Mouse (Mus musculus) liver, embryonic 14.5 days (tissue): ENCODE results near the gene Ddx41. TPM values are rescaled to one million over a fixed set of nuclear protein-coding genes. Genes with fewer than 3 reads are reported as not detected.

Source experiments
- ATAC-seq: fragments of 200-750 bp; cut with Nextera tagmentation; 2 replicates; pipeline ENCODE4 v1.8.0; 2017; ENCODE audit warnings: moderate number of reproducible peaks, mild to moderate bottlenecking, moderate library complexity; ENCODE audit not compliant: insufficient read depth
- DNase-seq, 3 experiments: peaks; one replicate each; pipeline ENCODE4 v3.0.0-alpha.2; 2012 to 2013; ENCODE audit warnings: low read depth in 3 of 3, low spot score in 3 of 3
- H3K27ac ChIP-seq: fragments of 300-500 bp; sonication (generic); 2 replicates; pipeline ENCODE4 v1.5.1; 2014; ENCODE audit warnings: moderate library complexity, mild to moderate bottlenecking, control low read depth, inconsistent platforms
- H3K27me3 ChIP-seq: fragments of 300-500 bp; sonication (generic); 2 replicates; pipeline ENCODE4 v1.6.1; 2014; ENCODE audit warnings: mild to moderate bottlenecking, low read length, moderate library complexity; ENCODE audit not compliant: control insufficient read depth, insufficient read depth
- H3K36me3 ChIP-seq: fragments of 300-500 bp; sonication (generic); replicated peaks from 2 replicates; pipeline ENCODE4 v1.6.1; 2014; ENCODE audit warnings: low read depth; ENCODE audit not compliant: control insufficient read depth, insufficient read depth
- H3K4me1 ChIP-seq, 2 experiments: fragments of 200-500 bp in 1 of 2; fragments of 300-500 bp in 1 of 2; sonication (generic) in 1 of 2; replicated peaks; 2 replicates each; pipeline ENCODE4 v1.6.1; 2012 to 2014; ENCODE audit warnings: antibody characterized with exemption in 1 of 2, inconsistent platforms in 1 of 2, low read length in 1 of 2; ENCODE audit not compliant: control insufficient read depth in 2 of 2, insufficient read depth in 2 of 2
- H3K4me2 ChIP-seq: fragments of 300-500 bp; sonication (generic); 2 replicates; pipeline ENCODE4 v1.6.1; 2014; ENCODE audit warnings: low read depth, mild to moderate bottlenecking, control low read depth, moderate library complexity
- H3K4me3 ChIP-seq, 2 experiments: fragments of 200-500 bp in 1 of 2; fragments of 300-500 bp in 1 of 2; sonication (generic) in 1 of 2; 2 replicates each; pipeline ENCODE4 v1.5.1; 2012 to 2014; ENCODE audit warnings: low read depth in 2 of 2, low read length in 2 of 2, mild to moderate bottlenecking in 2 of 2, control low read depth in 1 of 2, inconsistent platforms in 1 of 2, moderate library complexity in 1 of 2; ENCODE audit not compliant: insufficient read depth in 1 of 2
- H3K9ac ChIP-seq: fragments of 300-500 bp; sonication (generic); replicated peaks from 2 replicates; pipeline ENCODE4 v1.6.1; 2014; ENCODE audit warnings: mild to moderate bottlenecking, control low read depth, moderate library complexity
- H3K9me3 ChIP-seq: fragments of 300-500 bp; sonication (generic); 2 replicates; pipeline ENCODE4 v1.6.1; 2016; ENCODE audit warnings: low read length, mixed read lengths; ENCODE audit not compliant: control insufficient read depth
- CTCF ChIP-seq: IDR thresholded peaks from 2 replicates; pipeline ENCODE4 v1.5.1; 2016; ENCODE audit warnings: antibody characterized with exemption, low read depth, control low read depth
- EP300 ChIP-seq: IDR thresholded peaks from 2 replicates; pipeline ENCODE4 v1.6.1; 2016; ENCODE audit warnings: antibody characterized with exemption, low read depth
- WGBS: fragments of 180-500 bp; shearing (Covaris S2); extraction: QIAGEN DNeasy Blood & Tissue Kit; methylation state at CpG from one replicate; pipeline ENCODE4 v1.1.7; 2014; ENCODE audit not compliant: insufficient replicate concordance; 5-methylcytosine and 5-hydroxymethylcytosine counted together
- polyA plus RNA-seq, 2 experiments: library from polyadenylated mRNA; depleted of rRNA in 1 of 2; stranded (reverse) in 1 of 2; unstranded in 1 of 2; fragments of >200 nt; fragmentation: Nextera tagmentation in 1 of 2; extraction: Ambion mirVana in 1 of 2; gene quantifications; 2 replicates each; pipeline versions ENCODE4 v1.2.1 to v1.2.3; 2012 to 2014

The Ddx41 gene
- polyA plus RNA-seq, 2 experiments = 23.6 to 29.4 TPM

DNA sequence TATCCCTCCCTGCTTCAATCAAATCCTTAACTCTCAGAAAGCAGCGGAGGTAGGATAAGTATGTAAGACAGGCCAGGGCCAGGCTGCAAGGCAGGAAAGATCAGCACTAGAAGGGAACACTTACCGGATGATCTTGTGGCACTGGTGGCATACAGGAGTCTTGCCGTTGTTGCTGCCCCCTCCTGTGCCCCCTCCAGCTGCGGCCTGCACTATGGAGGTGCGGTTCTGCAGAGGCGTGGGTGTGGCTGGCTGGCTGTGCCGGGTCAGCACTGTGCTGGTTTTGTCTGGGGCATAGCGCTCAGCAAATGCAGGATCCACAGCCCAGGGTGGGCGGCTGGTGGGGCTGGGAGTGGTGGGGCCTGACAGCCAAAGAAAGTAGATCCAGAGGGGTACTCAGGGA, 30.6 kb downstream of the Ddx41 start:
- no peak overlapping the region for H3K4me3 ChIP-seq
- no peak overlapping the region for H3K4me2 ChIP-seq
- H3K27me3 ChIP-seq = no peaks in the 10 kb centered on the region
- no peaks in the 10 kb centered on the region; the same call in 1 of the 2 replicates for H3K36me3 ChIP-seq
- no peak for DNase-seq
- no peak overlapping the region for H3K9ac ChIP-seq
- no peak for TF ChIP-seq CTCF
- H3K4me1 ChIP-seq = peaks cover 5 to 7% of the 10 kb centered on the region in 2 experiments
- H3K27ac ChIP-seq = no peak overlapping the region
- ATAC-seq = no peak
- no peaks in the 10 kb centered on the region for H3K9me3 ChIP-seq
- WGBS = 87% methylated on average over 9 of the region's 9 CpGs

DNA sequence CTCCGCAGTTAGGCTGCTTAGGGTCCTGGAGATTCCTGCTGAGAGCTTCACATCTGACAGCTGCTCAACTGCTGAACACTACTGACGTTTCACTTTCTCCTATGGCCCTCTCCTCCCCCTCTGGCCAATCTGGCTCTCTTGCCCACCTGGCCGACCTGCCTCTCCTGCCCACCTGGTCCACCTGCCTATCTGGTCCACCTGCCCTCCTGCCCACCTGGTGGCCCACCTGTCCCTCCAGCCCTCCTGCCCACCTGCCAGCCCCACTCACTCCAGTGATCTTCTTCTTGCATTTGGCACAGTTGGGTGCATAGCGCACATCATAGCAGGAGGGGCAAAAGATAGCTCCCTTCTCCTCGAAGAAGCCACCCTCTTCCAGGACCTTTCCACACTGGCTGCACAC, 32.1 kb downstream of the Ddx41 start:
- Histone ChIP-seq H3K27me3 (no peaks in the 10 kb centered on the region), H3K27ac (no peak overlapping the region), H3K9ac (no peak overlapping the region), H3K4me3 (no peak overlapping the region), H3K4me1 (no peaks in the 10 kb centered on the region), H3K36me3 (no peaks in the 10 kb centered on the region; the same call in 1 of the 2 replicates), H3K9me3 (no peaks in the 10 kb centered on the region), H3K4me2 (no peak overlapping the region)
- TF ChIP-seq CTCF = no peak
- TF ChIP-seq EP300 = no peak
- ATAC-seq = no peak
- no peak for DNase-seq
- 59% methylated on average over 5 of the region's 5 CpGs for WGBS

DNA sequence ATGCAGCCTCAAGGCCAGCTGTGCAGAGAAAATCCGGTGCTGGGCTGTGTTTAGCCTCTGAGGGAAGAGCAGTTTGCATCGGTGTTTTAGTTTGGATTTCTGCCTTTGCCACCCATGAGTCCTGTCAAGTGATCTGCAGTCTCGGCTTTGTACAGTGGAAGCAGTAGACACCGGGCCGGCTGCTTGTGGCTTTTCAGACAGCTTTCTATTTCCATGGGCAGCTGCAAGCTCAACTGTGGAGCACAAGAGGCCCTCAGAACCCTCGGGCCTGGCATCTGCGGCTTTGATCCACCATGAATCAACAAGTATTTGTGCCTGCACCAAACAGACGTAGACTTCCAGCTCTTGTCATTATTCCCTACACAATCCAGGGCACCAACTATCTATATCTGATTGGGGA, 34.1 kb downstream of the Ddx41 start:
- Histone ChIP-seq H3K9me3 (no peaks in the 10 kb centered on the region), H3K9ac (no peak overlapping the region), H3K36me3 (no peaks in the 10 kb centered on the region; the same call in 1 of the 2 replicates), H3K4me1 (no peaks in the 10 kb centered on the region), H3K4me3 (no peak overlapping the region), H3K27ac (no peak overlapping the region), H3K4me2 (no peak overlapping the region), H3K27me3 (no peaks in the 10 kb centered on the region)
- DNase-seq (no peak), ATAC-seq (no peak)
- 73% methylated on average over 8 of the region's 8 CpGs for WGBS
- TF ChIP-seq CTCF (no peak), EP300 (no peak)

DNA sequence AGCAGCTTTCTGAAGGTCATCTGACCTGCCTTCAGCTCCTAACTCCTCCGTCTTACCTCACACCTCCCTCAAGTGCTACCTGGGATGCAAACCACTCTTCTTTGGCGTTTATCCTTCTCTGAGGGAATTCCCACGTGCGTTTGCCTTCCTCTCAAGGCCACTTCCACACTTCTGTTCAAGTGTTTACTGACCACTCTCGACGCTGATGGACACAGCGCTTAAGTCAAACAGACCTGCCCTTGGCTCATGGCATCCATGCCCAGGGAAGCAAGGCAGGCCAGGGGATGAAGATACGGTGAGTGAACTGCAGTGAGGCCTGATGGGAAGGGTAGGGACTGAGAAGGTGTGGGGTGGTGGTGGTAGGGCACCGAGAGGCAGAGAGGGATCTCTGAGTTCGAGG, 35.9 kb downstream of the Ddx41 start:
- Histone ChIP-seq H3K4me1 (no peaks in the 10 kb centered on the region), H3K27ac (no peak overlapping the region), H3K9ac (no peak overlapping the region), H3K27me3 (no peaks in the 10 kb centered on the region), H3K9me3 (no peaks in the 10 kb centered on the region), H3K4me3 (no peak overlapping the region), H3K4me2 (no peak overlapping the region), H3K36me3 (no peaks in the 10 kb centered on the region)
- WGBS = 64% methylated on average over 10 of the region's 10 CpGs
- DNase-seq (no peak), ATAC-seq (no peak)
- TF ChIP-seq EP300 = no peak

DNA sequence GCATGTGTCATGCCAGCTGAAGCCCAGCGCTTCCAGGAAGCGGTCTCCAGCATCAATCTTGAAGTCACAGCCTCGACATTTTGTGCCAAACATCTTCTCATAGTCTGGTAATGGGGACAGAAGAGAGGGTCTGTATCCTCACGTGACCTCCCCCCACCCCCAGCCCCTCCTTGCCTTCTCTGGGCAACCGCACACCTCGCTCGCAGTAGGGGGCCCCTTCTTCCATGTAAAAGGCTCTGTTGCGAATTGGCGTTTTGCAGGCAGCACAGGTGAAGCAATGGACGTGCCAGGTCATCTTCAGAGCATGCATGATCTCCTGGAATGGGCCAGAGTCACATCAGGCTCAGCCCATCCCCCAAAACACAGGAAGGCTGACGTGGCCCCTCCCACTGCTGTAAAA, 37.6 kb downstream of the Ddx41 start:
- Histone ChIP-seq H3K4me2 (no peak overlapping the region), H3K27ac (no peak overlapping the region), H3K36me3 (no peaks in the 10 kb centered on the region), H3K27me3 (no peaks in the 10 kb centered on the region), H3K4me3 (no peak overlapping the region), H3K9ac (no peak overlapping the region), H3K9me3 (no peaks in the 10 kb centered on the region), H3K4me1 (no peaks in the 10 kb centered on the region)
- 68% methylated on average over 11 of the region's 11 CpGs for WGBS
- DNase-seq (no peak), ATAC-seq (no peak)
- TF ChIP-seq CTCF (no peak), EP300 (no peak)
